Mouse (Mus musculus) erythroblast, adult 5-6 weeks (primary cell): ENCODE measurements around the gene Ankrd23. TPM values are rescaled to one million over a fixed set of nuclear protein-coding genes. Genes with fewer than 3 reads are reported as not detected.

Source experiments
- ATAC-seq: replicated peaks from 2 replicates; pipeline ENCODE4 v1.8.0; 2016; ENCODE audit warnings: moderate number of reproducible peaks, mild to moderate bottlenecking, moderate TSS enrichment, inconsistent platforms; ENCODE audit not compliant: poor library complexity, low FRiP score, severe bottlenecking
- total RNA-seq, 2 experiments: library from RNA; stranded (forward) in 1 of 2; stranded (reverse) in 1 of 2; fragments of 150-400 nt in 1 of 2; fragments of 200-764, 138-1000 nt in 1 of 2; gene quantifications; 2 replicates each; pipeline versions ENCODE4 v1.2.3 to v1.2.4; 2015 to 2017; ENCODE audit warnings: low replicate concordance in 2 of 2

Gene Ankrd23
- total RNA-seq, 2 experiments from 2014 or later: 1.0 TPM; not detected in 1

DNA sequence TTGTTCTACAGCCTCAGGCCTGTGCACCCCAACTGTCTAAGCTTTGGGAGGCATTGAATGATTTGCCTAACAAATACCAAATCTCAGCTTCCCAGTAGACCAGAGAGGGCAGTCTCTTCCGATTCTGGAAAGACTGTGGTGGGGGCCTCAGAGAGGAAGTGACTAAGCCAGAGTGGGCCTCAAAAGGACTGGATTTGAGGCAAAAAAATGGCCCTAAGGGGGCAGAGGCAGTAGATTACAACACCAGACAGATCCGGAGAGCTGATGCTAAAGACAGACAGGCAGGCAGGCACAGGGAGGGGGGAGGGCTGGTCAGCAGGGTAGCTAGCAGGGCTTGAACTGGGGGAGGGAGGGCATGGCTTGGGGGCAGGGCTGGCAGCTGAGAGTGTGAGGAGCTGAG, 29.7 kb upstream of the Ankrd23 start:
- no peak for ATAC-seq

DNA sequence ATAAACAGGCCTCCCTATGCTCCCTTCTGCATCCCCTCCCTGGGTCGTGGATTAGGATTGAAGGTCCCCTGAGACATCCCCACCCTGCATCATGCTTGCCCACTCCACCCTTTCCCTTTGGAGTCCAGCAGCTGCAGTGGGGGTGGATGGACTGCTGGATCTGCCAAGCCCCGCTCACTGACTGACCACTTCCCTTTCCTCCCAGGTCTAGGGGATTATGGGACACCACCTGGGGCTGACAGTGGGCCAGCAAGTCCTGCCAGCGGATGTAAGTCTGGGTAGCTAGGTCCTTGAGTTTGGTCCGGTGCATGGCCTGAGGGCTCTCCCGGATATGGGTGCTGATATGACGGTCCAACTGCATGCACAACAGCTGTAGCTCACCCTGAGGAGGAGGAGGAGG, 27.4 kb upstream of the Ankrd23 start:
- no peak for ATAC-seq

DNA sequence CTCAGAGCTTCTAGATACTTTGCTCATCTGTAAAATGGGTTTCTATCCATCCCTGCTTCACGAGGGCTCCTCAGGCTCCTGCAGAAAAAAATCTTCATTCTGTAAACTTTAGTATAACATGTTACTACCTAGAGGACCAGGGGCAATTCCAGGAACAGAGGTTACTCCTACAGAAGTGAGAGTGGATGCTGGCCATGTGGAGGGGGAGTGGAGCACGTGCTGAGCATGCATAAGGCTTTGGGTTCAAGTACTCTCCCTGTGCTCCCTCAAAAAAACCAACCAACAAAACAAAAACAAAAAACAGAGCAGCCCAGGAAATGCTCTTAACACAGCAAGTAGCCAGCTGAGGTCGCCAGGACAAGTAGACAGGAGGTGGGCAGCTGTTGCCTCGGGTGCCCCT, 26.9 kb upstream of the Ankrd23 start:
- no peak for ATAC-seq

DNA sequence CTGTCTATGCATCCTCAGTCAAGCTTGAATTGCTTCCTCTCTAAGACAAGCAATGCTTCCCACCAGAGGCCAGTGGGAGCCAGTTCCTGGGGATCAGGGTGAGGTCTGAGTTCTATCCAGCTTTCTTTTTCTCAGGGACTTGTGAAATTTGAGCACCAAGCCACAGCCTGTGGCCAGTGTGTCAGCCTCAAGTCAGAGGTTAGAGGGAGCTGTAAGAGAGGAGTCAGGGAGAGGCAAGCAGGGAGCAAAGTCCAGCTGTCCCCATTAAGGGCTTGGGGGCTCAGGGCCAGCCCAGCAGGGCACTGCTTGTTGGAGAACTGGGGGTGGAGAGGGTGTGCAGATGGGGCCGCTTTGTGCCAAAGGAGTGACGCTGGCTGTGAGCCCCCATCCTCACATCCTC, 26.5 kb upstream of the Ankrd23 start:
- ATAC-seq: no peak

DNA sequence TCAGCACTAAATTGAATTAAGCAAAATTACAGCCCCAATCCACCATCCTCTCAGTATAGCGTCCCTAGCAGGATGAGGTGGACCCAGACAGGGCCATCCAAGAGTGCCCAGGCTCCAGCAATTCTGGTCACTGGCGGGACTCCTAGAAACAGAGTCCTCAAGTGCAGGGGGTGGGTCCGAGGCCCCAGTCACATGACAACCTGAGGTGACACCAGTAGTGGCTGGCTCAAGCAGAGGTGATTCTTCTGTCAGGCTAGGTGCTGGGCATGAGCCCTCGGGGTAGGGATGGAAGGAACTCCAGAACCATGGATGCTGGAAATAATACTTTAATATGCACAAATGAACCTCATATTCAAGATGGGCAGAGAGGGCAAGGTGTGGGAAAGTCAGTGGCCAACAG, 25.7 kb upstream of the Ankrd23 start:
- ATAC-seq: no peak

DNA sequence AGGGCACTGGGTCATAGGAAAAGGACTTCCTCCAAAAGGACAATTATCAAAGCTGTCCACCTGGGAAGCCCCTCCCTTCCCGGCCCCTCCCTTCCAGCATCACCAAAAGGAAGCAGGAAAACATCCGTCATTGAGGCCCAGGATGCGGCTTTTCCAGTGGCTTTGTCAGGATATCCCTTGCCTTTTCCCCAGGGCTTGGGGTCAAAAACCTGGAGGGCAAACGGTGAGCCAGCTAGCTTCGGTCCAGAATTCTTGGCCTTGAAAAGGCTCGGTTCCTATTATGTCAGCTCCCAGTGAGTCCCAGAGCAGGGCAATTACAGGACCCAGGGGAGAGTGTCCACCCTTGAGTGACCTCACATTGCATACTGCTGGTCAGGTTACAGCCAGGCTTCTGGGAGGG, 24.2 kb upstream of the Ankrd23 start:
- no peak for ATAC-seq

DNA sequence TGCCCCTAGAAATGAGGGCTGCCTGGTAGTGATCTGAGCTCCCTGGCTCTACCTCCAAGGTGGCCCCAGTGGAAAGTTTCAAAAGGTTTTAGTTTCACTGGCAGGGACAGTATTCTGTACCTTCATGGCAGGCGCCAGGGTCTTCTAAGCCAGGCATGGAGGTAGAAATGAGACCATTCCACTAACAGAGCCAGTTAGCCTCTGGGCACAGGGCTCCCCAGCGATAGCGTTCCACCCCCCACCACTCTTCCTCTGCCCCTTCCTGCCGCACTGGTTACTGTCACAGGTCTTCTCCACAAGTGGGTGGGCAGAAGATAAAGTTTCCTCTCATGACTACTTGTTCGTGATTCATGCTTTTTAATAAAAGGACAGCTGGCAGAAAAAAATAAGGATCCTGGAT, 23.2 kb upstream of the Ankrd23 start:
- ATAC-seq: no peak

DNA sequence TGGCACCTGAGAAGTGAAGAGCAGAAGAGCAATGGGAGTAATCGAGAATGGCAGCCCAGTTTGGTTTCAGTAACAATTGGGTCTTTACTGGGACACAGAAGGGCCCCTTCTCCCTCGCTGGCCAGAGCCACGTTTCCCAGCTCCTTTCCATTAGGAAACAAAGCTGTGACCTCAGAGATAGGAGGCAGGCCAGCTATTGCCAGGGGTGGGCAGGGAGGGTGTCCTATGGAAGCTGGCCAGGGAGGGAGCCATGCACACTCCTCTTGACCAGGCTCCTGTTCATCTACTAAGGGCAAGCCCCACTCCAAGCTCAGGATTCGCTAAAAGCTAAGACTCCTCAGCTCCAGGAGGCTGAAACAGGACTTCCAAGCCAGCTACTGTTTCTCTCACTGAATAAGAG, 22.6 kb upstream of the Ankrd23 start:
- no peak for ATAC-seq

DNA sequence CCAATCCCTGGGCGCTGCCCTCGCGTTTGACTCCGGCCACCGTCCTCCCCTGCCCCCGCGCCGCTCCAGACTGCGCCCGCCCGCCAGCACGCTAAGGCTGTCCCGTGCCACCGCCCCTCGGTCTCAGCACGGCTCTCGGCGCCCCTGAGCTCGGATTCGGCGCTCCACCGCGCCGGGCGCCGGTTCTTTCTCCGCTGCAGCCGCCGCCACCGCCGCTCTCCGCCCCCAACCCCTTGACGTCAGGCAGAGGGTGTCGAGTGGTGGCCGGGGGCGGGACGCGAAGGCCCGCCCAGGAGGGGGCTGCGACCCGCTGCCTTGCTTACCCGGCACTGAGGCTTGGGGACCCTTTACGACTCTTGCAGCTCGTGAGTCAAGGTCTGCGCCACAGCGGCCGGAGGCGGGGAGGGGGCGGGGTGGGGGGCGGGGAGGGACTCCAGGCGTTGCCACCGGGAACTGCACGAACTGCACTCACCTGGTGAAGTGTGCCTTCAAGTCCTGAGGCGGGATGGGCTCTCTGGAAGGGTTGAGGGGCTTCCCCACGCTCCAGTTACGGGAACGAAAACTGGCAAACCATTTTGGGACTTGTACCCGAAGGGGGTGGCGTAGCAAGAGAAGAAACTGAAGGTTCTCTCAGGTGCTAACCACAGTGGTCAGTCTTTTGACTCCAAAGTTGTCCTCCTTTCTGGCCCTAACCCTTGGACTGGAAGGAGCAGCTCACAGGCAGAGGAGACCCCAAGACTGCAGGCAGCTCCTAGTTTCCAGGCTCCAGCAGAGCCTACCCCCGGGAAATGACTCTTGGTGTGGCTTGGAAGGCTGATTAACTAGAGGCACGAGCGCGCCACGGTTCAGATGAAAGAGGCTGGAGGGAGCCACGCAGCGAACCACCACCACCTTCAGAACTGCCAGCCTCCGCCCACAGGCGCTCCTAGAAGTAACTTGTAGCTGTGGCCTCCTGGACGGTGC, 21.6 kb upstream of the Ankrd23 start, which contains the start of gene Sema4c:
Gene Sema4c (minus strand): TSS at position 319 of the 963 bp plus-strand sequence.
- no peak for ATAC-seq

DNA sequence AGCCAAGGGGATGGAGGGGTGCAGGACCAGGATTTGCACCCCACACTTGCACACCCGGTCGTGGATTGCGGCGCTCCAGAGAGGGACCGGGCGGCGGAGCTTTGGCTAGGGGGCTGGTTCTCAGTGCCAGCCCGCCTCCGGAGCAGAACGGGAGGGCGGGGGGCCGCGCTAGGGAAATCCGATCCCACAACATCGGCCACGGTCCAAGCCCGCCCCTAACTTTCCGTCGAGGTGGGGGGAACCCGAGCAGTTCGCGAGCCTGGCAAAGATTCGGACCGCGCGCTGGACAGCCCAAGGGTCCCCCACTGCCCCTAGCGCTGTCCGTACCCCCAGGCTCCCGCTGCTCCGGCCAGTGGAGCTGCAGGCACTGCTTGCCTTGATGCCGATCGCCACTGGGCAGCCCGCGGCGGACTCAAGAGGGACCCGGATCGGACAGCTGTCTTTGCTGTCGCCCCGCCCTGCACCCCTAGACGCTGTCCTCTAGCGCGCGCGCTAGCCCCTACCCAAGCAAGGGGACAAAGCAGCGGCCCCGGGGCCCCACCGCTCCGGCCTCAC, 20.9 kb upstream of the Ankrd23 start:
- ATAC-seq: no peak

DNA sequence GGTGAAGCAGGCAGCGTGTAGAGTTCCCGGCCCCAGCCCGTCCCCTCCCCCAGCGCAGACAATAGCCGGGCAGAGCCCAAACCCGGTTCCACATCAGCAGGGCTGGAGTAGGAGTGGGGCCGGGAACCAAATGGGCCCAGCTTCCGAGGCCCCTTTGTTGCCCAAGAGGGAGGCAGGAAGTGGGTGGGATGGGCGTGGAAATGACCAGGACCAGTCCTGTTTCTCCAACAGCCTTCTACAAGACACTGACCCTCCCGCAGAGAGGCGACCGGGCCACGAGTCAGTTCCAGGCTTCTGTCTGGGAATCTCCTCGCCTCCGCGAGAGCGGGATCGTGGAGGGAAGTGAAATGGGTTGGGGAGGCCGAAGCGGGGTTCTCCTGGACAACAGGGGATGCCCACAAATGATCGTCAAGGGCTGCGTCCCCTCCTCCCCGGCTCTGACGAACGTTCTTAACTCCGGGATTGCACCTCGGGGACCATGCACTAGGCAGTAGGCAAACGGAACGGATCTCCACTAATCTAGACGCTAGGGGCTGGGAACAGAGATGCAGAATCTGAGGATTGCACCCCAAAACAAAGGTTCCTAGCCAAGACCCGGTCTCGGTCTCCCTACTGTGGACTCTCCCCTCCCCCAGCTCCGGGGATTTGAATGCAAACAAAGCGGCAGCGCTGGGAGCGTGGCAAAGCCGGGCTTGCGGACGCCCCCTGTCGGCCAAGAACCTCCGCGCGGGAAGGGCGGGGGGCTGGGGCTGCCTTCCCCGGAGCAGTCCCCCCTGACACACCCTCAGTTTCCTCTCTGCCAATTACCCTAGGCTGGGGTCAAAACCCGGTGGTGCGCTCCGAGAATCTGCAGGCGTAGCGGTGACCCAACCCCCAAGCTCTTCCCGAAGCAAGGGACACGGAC, 20.1 kb upstream of the Ankrd23 start:
- ATAC-seq: no peak

DNA sequence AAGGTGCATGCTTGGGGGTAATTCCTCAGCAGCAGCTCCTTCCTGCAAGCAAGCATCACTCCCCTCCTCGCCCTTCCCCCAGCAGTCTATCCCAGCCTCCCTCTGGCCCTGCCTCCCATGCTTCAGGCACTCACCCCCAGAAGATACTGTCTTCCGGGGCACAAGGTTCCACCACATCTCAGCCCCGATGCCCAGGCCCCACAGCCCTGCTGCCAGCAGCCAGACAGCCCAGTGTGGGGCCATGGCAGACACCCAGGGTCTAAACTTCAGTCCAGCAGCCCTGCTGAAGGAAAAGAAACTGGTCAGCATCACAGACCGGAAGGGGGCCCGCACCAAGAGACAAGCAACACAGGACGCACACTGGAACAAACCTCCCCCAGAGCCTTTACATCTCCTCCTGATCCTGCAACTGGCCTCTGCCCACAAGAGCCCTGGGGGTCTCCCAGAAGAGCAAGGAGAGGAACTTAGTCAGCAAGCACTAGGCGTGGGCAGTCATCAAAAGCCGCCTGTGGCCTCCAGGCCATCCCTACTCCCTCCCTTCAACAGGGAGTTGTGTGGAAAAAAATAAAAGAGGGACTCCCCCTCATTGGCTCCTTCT, 19.2 kb upstream of the Ankrd23 start:
- no peak for ATAC-seq

DNA sequence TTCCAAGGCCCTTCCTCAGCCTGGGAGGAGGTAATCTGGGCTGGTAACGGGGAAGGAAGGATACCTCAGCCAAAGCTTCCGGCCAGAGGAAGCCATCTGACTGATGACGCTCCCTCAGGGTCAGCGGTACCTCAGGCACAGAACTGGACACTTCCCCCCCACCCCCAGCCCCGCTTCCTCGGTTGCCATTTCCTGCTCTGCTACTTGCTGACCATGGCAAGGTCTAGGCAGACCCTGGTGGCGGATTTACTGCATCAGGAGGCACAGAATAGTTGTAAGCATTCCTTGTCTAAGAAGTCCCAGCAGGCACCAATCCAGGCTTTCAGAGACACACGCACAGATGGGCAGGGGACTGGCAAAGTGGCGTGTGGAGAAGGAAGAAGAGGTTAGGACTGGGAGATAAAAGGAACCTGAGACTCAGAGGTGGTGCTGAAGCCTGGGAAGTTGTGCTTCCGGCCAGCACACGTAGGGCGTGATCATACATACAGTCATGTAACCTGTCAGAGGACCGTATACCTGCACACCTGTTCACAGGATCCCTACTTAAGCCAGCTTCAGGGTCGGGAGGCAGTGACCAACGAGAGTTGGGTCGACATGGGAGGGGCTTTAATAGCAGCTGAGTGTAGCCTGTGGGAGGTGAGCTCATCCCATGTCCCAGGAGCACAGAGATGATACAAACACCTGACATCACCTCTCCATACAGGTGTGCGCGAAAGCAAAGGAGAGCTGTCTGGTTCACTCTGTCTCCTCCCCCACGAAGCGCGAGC, 18.1 kb upstream of the Ankrd23 start:
- no peak for ATAC-seq

DNA sequence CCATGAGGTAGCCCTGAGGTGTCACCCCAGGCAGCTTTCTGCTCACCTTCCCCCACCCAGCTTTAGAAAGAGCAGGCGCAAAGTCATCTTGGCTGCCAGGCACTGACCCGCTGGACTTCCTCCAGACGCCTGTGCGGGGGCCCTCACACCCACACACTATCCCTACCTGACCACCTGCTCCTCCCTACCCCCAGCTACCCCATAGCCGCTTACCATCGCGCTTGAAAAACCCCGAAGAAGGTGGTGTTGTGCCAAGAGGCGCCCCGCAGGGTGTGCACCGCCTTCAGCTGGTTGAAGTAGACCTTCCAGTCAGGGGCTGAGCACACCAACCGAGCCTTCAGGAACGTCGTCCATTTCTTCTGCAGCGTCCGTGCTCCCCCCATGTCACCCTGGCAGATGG, 15.8 kb upstream of the Ankrd23 start:
- ATAC-seq: no peak

DNA sequence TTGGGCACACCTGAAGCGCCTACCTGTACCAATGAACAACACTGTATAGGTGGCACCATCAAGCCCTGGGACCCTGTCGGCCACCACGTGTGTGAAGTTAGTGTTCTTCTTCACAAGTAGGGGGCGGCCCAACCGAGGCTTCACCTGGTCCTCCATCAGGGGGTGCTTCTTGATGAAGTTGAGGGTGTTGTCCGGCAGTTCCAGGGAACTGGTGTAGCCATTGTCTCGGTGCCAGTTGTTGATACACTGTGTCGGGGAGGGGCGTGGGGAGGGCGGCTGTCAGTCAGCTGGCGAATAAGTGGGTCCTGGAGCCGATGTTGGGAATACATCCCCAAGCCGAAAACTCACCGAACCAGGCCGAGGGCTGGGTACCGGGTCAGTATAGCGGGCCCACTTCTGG, 15.2 kb upstream of the Ankrd23 start:
- no peak for ATAC-seq

DNA sequence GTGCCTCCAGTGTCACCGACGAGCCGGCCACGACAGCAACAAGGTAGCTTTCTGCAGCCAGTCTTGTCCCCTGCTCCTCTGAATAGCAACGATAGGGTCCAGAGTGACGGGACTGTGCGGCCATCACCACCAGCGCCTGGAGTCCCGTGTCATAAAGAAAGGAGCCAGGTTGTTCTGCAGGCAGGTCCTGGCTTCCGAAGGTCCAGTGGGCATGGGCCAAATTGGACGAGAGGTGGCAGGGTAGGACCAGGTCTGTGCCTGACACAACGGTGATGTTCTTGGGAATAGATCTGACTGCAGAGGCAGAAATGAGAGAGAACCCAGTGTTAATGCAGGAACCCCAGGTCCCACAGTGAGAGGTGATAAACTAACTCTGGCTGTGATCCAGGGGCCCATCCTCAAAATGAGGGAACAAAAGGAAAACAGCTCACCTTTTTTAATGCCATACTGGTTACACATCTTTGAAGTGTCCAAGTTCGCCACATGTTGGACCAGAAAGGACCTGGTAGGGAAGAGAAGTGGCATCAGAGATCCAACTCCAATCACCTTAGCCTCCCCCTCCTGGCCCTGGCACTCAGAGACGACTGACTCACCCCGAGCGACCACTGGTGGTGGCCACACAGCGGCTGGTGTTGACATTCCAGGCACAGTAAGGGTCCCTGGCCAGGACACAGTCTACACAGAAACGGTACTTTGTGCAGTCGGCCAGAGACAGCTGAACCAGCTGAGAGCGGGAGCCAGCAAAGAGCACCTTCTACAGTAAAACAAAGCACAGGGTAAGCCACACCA, 13.6 kb upstream of the Ankrd23 start:
- no peak for ATAC-seq

DNA sequence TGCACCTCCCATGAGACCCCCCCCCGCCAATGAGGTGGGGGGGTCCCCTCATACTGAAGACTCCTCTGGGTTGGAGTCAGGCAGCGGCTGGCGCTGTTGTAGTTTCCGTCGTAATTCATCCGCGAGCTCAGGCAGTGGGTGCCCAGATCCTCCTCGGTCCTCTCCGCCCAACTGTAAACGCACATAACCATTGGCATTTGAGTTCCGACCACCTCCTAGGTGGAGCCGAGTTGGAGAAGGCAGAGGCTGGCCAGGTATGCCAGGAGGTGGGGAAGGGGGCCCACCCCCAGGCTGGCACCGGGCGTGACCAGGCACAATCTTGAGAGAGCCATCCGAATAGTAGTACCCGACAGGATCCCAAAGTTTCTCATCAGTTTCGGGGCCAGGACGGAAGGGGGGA, 12.8 kb upstream of the Ankrd23 start:
- no peak for ATAC-seq

DNA sequence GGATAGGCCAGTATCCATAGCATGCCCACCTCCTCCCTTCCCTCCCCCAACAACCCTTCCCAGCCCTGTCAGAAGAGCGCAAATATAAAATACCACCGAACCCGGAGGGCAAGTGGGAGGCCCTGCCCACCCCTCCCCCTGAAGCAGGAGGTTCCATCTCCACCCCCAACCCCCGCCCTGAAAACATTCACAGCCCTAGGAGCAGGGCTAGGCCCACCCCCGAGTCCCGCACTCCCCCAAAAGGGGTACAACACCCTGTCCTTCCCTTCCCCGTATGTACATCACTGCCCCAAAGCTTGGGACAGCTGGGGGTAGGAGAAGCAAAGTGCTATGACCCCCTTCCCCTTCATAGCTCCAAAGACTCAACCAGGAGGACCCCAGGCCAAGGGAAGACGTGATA, 12.1 kb upstream of the Ankrd23 start:
- ATAC-seq: no peak
